Mouse (Mus musculus) MEL (cell line): Measurements from ENCODE around the gene Plekhh3. TPM values are rescaled to one million over a fixed set of nuclear protein-coding genes. Genes with fewer than 3 reads are reported as not detected.

Experiments used
- DNase-seq: peaks from one replicate; pipeline ENCODE4 v3.0.0; 2011; ENCODE audit warnings: low read depth, low spot score
- H3K27ac ChIP-seq: 2 replicates; pipeline ENCODE4 v1.5.1; 2012; ENCODE audit warnings: low read depth, mild to moderate bottlenecking, control low read depth, low read length, moderate library complexity; ENCODE audit not compliant: control insufficient read depth
- H3K27me3 ChIP-seq, 2 experiments: fragments of 150-350 bp in 1 of 2; sonication (generic) in 1 of 2; 2 replicates each; pipeline ENCODE4 v1.6.1; 2012; ENCODE audit warnings: low read length in 2 of 2, mild to moderate bottlenecking in 2 of 2, improper control_type of control experiment in 1 of 2, moderate library complexity in 1 of 2; ENCODE audit not compliant: insufficient read depth in 2 of 2, control insufficient read depth in 1 of 2
- H3K36me3 ChIP-seq, 2 experiments: 2 replicates each; pipeline ENCODE4 v1.6.1; 2012 to 2014; ENCODE audit warnings: low read length in 2 of 2, improper control_type of control experiment in 1 of 2, inconsistent platforms in 1 of 2, mild to moderate bottlenecking in 1 of 2; ENCODE audit not compliant: insufficient read depth in 2 of 2, control insufficient read depth in 1 of 2
- H3K4me1 ChIP-seq, 2 experiments: fragments of 150-350 bp in 1 of 2; sonication (generic) in 1 of 2; 2 replicates each; pipeline ENCODE4 v1.6.1; 2012; ENCODE audit warnings: low read length in 2 of 2, improper control_type of control experiment in 1 of 2, mild to moderate bottlenecking in 1 of 2; ENCODE audit not compliant: insufficient read depth in 2 of 2, control insufficient read depth in 1 of 2
- H3K4me3 ChIP-seq, 2 experiments: fragments of 150-350 bp in 1 of 2; sonication (generic) in 1 of 2; 2 replicates each; pipeline ENCODE4 v1.5.1; 2012; ENCODE audit warnings: low read depth in 2 of 2, low read length in 2 of 2, mild to moderate bottlenecking in 2 of 2, moderate library complexity in 2 of 2, control low read depth in 1 of 2, improper control_type of control experiment in 1 of 2; ENCODE audit not compliant: control insufficient read depth in 1 of 2, insufficient read depth in 1 of 2
- H3K79me2 ChIP-seq: 2 replicates; pipeline ENCODE4 v1.6.1; 2012; ENCODE audit warnings: mild to moderate bottlenecking, low read length, moderate library complexity; ENCODE audit not compliant: control insufficient read depth, poor library complexity, insufficient read depth
- H3K9ac ChIP-seq: 2 replicates; pipeline ENCODE4 v1.6.1; 2012; ENCODE audit warnings: low read depth, mild to moderate bottlenecking, control low read depth, low read length, moderate library complexity; ENCODE audit not compliant: control insufficient read depth, poor library complexity, severe bottlenecking
- H3K9me3 ChIP-seq: fragments of 150-350 bp; sonication (generic); replicated peaks from 2 replicates; pipeline ENCODE4 v1.6.1; 2012; ENCODE audit warnings: mild to moderate bottlenecking, low read length, improper control_type of control experiment, moderate library complexity; ENCODE audit not compliant: insufficient read depth
- BHLHE40 ChIP-seq: IDR thresholded peaks from 2 replicates; pipeline ENCODE4 v1.6.1; 2012; ENCODE audit warnings: low read depth, mild to moderate bottlenecking, inconsistent platforms, low read length, improper control_type of control experiment, borderline replicate concordance
- CHD1 ChIP-seq: IDR thresholded peaks from 2 replicates; pipeline ENCODE4 v1.6.1; 2012; ENCODE audit warnings: low read depth, mild to moderate bottlenecking, inconsistent platforms, low read length, improper control_type of control experiment
- CHD2 ChIP-seq: IDR thresholded peaks from 2 replicates; pipeline ENCODE4 v1.6.1; 2011; ENCODE audit warnings: low read length, improper control_type of control experiment
- CTCF ChIP-seq, 3 experiments: IDR thresholded peaks in 2 of 3; conservative IDR thresholded peaks in 1 of 3; 2 replicates each; pipeline ENCODE4 v1.5.1; 2011 to 2012; ENCODE audit warnings: low read length in 3 of 3, low read depth in 2 of 3, mild to moderate bottlenecking in 2 of 3, improper control_type of control experiment in 1 of 3, inconsistent platforms in 1 of 3, mixed read lengths in 1 of 3, moderate library complexity in 1 of 3; ENCODE audit not compliant: control insufficient read depth in 1 of 3, insufficient read depth in 1 of 3, poor library complexity in 1 of 3, severe bottlenecking in 1 of 3
- E2F4 ChIP-seq: IDR thresholded peaks from 2 replicates; pipeline ENCODE4 v1.6.1; 2011; ENCODE audit warnings: low read depth, low read length, improper control_type of control experiment, borderline replicate concordance
- ELF1 ChIP-seq: IDR thresholded peaks from 2 replicates; pipeline ENCODE4 v1.6.1; 2014; ENCODE audit warnings: low read depth, mild to moderate bottlenecking, inconsistent platforms, low read length, improper control_type of control experiment, moderate library complexity
- EP300 ChIP-seq, 2 experiments: IDR thresholded peaks; 2 replicates each; pipeline ENCODE4 v1.6.1; 2011; ENCODE audit warnings: improper control_type of control experiment in 2 of 2, low read length in 2 of 2, low read depth in 1 of 2, mild to moderate bottlenecking in 1 of 2
- ETS1 ChIP-seq: IDR thresholded peaks from 2 replicates; pipeline ENCODE4 v1.6.1; 2012; ENCODE audit warnings: low read depth, mild to moderate bottlenecking, inconsistent platforms, low read length, improper control_type of control experiment, moderate library complexity
- GABPA ChIP-seq: IDR thresholded peaks from 2 replicates; pipeline ENCODE4 v1.6.1; 2012; ENCODE audit warnings: low read depth, mild to moderate bottlenecking, inconsistent platforms, low read length, improper control_type of control experiment, moderate library complexity
- GATA1 ChIP-seq: IDR thresholded peaks from 2 replicates; pipeline ENCODE4 v1.6.1; 2011; ENCODE audit warnings: low read depth, low read length, improper control_type of control experiment
- HCFC1 ChIP-seq: IDR thresholded peaks from 2 replicates; pipeline ENCODE4 v1.6.1; 2012; ENCODE audit warnings: low read depth, mild to moderate bottlenecking, inconsistent platforms, low read length, improper control_type of control experiment, moderate library complexity
- JUND ChIP-seq: IDR thresholded peaks from 2 replicates; pipeline ENCODE4 v1.6.1; 2011; ENCODE audit warnings: low read depth, mild to moderate bottlenecking, improper control_type of control experiment, low read length
- KAT2A ChIP-seq: conservative IDR thresholded peaks from 2 replicates; pipeline ENCODE4 v1.6.1; 2012; ENCODE audit warnings: low read depth, low read length, improper control_type of control experiment, inconsistent platforms
- MAX ChIP-seq: IDR thresholded peaks from 2 replicates; pipeline ENCODE4 v1.6.1; 2011; ENCODE audit warnings: low read length, improper control_type of control experiment
- MAZ ChIP-seq: IDR thresholded peaks from 2 replicates; pipeline ENCODE4 v1.6.1; 2012; ENCODE audit warnings: low read depth, mild to moderate bottlenecking, inconsistent platforms, low read length, improper control_type of control experiment
- MEF2A ChIP-seq: IDR thresholded peaks from 2 replicates; pipeline ENCODE4 v1.6.1; 2014; ENCODE audit warnings: low read depth, mild to moderate bottlenecking, inconsistent platforms, low read length, improper control_type of control experiment; ENCODE audit not compliant: poor library complexity, insufficient replicate concordance, severe bottlenecking; ENCODE audit errors: extremely low read depth
- MXI1 ChIP-seq: IDR thresholded peaks from 2 replicates; pipeline ENCODE4 v1.6.1; 2011; ENCODE audit warnings: mild to moderate bottlenecking, low read depth, low read length, improper control_type of control experiment
- MYB ChIP-seq: IDR thresholded peaks from 2 replicates; pipeline ENCODE4 v1.6.1; 2011; ENCODE audit warnings: mild to moderate bottlenecking, low read depth, low read length, improper control_type of control experiment
- MYC ChIP-seq: IDR thresholded peaks from 2 replicates; pipeline ENCODE4 v1.6.1; 2011; ENCODE audit warnings: low read depth, mild to moderate bottlenecking, low read length, improper control_type of control experiment, moderate library complexity
- NELFE ChIP-seq: IDR thresholded peaks from 2 replicates; pipeline ENCODE4 v1.6.1; 2011; ENCODE audit warnings: low read depth, low read length, improper control_type of control experiment
- NRF1 ChIP-seq: IDR thresholded peaks from 2 replicates; pipeline ENCODE4 v1.6.1; 2014; ENCODE audit warnings: low read depth, mild to moderate bottlenecking, inconsistent platforms, low read length, improper control_type of control experiment, moderate library complexity; ENCODE audit not compliant: poor library complexity, insufficient read depth, severe bottlenecking
- POLR2A ChIP-seq, 2 experiments: IDR thresholded peaks; 2 replicates each; pipeline ENCODE4 v1.6.1; 2011 to 2012; ENCODE audit warnings: low read length in 2 of 2, mild to moderate bottlenecking in 2 of 2, control low read depth in 1 of 2, improper control_type of control experiment in 1 of 2, low read depth in 1 of 2, moderate library complexity in 1 of 2; ENCODE audit not compliant: control insufficient read depth in 1 of 2, insufficient read depth in 1 of 2, poor library complexity in 1 of 2
- POLR2AphosphoS5 ChIP-seq: IDR thresholded peaks from 2 replicates; pipeline ENCODE4 v1.6.1; 2012; ENCODE audit warnings: low read depth, borderline replicate concordance, mild to moderate bottlenecking, inconsistent platforms, low read length, moderate library complexity, mixed read lengths
- RAD21 ChIP-seq: IDR thresholded peaks from 2 replicates; pipeline ENCODE4 v1.6.1; 2011; ENCODE audit warnings: mild to moderate bottlenecking, low read depth, low read length, improper control_type of control experiment
- RCOR1 ChIP-seq: IDR thresholded peaks from 2 replicates; pipeline ENCODE4 v1.6.1; 2012; ENCODE audit warnings: low read depth, mild to moderate bottlenecking, inconsistent platforms, low read length, improper control_type of control experiment
- SIN3A ChIP-seq: IDR thresholded peaks from 2 replicates; pipeline ENCODE4 v1.6.1; 2012; ENCODE audit warnings: low read length, improper control_type of control experiment, inconsistent platforms
- SMC3 ChIP-seq: IDR thresholded peaks from 2 replicates; pipeline ENCODE4 v1.6.1; 2011; ENCODE audit warnings: low read depth, low read length, improper control_type of control experiment
- TAL1 ChIP-seq: IDR thresholded peaks from 2 replicates; pipeline ENCODE4 v1.6.1; 2012; ENCODE audit warnings: mild to moderate bottlenecking, inconsistent platforms, low read length, moderate library complexity, mixed read lengths
- TCF12 ChIP-seq: IDR thresholded peaks from 2 replicates; pipeline ENCODE4 v1.6.1; 2014; ENCODE audit warnings: low read depth, mild to moderate bottlenecking, inconsistent platforms, low read length, improper control_type of control experiment, moderate library complexity
- UBTF ChIP-seq: IDR thresholded peaks from 2 replicates; pipeline ENCODE4 v1.6.1; 2012; ENCODE audit warnings: low read depth, mild to moderate bottlenecking, inconsistent platforms, low read length, improper control_type of control experiment, moderate library complexity, borderline replicate concordance; ENCODE audit not compliant: insufficient read depth
- USF1 ChIP-seq: IDR thresholded peaks from 2 replicates; pipeline ENCODE4 v1.6.1; 2014; ENCODE audit warnings: low read depth, mild to moderate bottlenecking, inconsistent platforms, low read length, improper control_type of control experiment, moderate library complexity
- USF2 ChIP-seq, 2 experiments: IDR thresholded peaks; 2 replicates each; pipeline ENCODE4 v1.6.1; 2011 to 2012; ENCODE audit warnings: improper control_type of control experiment in 2 of 2, low read length in 2 of 2, borderline replicate concordance in 1 of 2, inconsistent platforms in 1 of 2, low read depth in 1 of 2, mild to moderate bottlenecking in 1 of 2; ENCODE audit not compliant: insufficient read depth in 1 of 2
- ZC3H11A ChIP-seq: IDR thresholded peaks from 2 replicates; pipeline ENCODE4 v1.6.1; 2012; ENCODE audit warnings: low read depth, mild to moderate bottlenecking, inconsistent platforms, low read length, improper control_type of control experiment
- ZKSCAN1 ChIP-seq: IDR thresholded peaks from 2 replicates; pipeline ENCODE4 v1.6.1; 2012; ENCODE audit warnings: low read depth, mild to moderate bottlenecking, inconsistent platforms, low read length, improper control_type of control experiment, moderate library complexity
- ZNF384 ChIP-seq: IDR thresholded peaks from 2 replicates; pipeline ENCODE4 v1.6.1; 2012; ENCODE audit warnings: low read depth, mild to moderate bottlenecking, inconsistent platforms, low read length, improper control_type of control experiment
- polyA plus RNA-seq, 2 experiments: library from polyadenylated mRNA; stranded (reverse) in 1 of 2; unstranded in 1 of 2; fragments of >175 nt in 1 of 2; fragments of >200 nt in 1 of 2; gene quantifications; 2 replicates each; pipeline versions ENCODE4 v1.2.1 to v1.2.4; 2012; ENCODE audit warnings: low replicate concordance in 2 of 2, low read depth in 1 of 2; ENCODE audit not compliant: insufficient read length in 2 of 2, insufficient read depth in 1 of 2, missing spikeins in 1 of 2
- total RNA-seq: library from RNA; depleted of rRNA; stranded (reverse); fragments of 300-350 nt; gene quantifications from 2 replicates; pipeline ENCODE4 v1.2.3, GENCODE M21; 2012

The Plekhh3 gene
- total and polyA plus RNA-seq, 3 experiments, result 0.81 to 1.5 TPM; not detected in 1

DNA sequence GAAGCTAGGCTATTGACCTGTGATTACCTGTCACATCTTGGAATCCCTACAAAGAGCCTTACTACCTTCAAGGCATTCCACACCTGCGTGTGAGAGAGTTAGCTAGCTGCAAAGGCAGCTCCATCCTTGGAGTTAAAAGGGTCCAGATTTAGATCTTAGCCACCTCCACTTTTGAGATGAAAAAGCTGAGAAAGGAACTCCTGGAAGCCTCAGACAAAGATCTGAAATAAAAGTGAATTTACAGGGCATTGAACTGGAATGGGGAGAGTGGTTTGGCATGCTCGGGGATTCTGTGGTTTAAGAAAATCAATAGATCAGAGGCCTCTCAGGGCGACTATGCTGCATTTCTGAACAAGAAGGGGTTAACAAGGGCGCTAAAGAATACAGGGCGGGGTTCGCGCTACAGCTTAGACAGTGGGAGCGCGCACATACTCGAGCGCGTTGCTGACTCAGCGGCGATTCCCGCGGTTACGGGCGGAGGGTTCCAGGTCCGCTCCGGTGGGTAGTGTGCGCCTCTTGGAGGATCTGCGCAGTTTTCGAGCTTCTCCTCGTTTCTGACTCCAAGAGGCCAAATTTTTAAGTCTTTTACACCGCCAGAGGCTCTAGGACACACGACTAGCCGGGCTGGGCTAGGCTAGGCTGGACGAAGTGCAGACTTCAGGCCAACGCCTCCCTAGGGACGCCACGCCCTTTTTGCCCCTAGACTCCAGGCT is 726 bp upstream of the Plekhh3 start:
- Histone ChIP-seq H3K4me1 (peaks cover 0 to 19% of the 10 kb centered on the region in 2 experiments; a peak in 2 of 4 replicates), H3K27me3 (peaks cover 0 to 4% of the 10 kb centered on the region in 2 experiments; a peak in 2 of 4 replicates), H3K79me2 (no peaks in the 10 kb centered on the region; the same call in 1 of the 2 replicates), H3K4me3 (peak overlapping the region; percentile 51 to 69), H3K36me3 (peaks cover 0 to 6% of the 10 kb centered on the region in 2 experiments; a peak in 2 of 4 replicates), H3K9me3 (no peaks in the 10 kb centered on the region), H3K9ac (peak overlapping the region; percentile 60), H3K27ac (no peak overlapping the region)
- peak; percentile 94 for DNase-seq
- TF ChIP-seq ETS1, result peak; percentile 40; the same call in 1 of the 2 replicates
- no peak; a peak in 1 of 4 replicates for TF ChIP-seq POLR2A (IDR thresholded peaks at IDR 0.05; ENCODE audit: control insufficient read depth in 1 of 2, insufficient read depth in 1 of 2, low read depth in 1 of 2, low read length in 2 of 2, poor library complexity in 1 of 2)
- TF ChIP-seq NRF1, result 0 out of 2 replicates have a peak, but pooled peaks have one; percentile 9
- peak; percentile 47 for TF ChIP-seq HCFC1
- peak; percentile 36 for TF ChIP-seq MXI1
- no peak for TF ChIP-seq ZC3H11A
- TF ChIP-seq ZKSCAN1, result no peak
- TF ChIP-seq RCOR1, result peak; percentile 28
- no peak; the same call in 1 of the 2 replicates for TF ChIP-seq MAZ
- no peak for TF ChIP-seq TAL1
- no peak; the same call in 1 of the 2 replicates for TF ChIP-seq GABPA
- TF ChIP-seq ELF1, result no peak
- TF ChIP-seq MEF2A, result no peak
- no peak for TF ChIP-seq ZNF384
- TF ChIP-seq UBTF, result no peak
- no peak for TF ChIP-seq CHD1
- TF ChIP-seq USF2 (IDR thresholded peaks at IDR 0.05; ENCODE audit: borderline replicate concordance in 1 of 2, insufficient read depth in 1 of 2, low read depth in 1 of 2, low read length in 2 of 2), result no peak
- TF ChIP-seq POLR2AphosphoS5, result no peak
- TF ChIP-seq GATA1, result no peak
- TF ChIP-seq MYB, result no peak
- TF ChIP-seq CHD2, result no peak
- TF ChIP-seq BHLHE40, result no peak
- TF ChIP-seq SMC3, result no peak
- TF ChIP-seq TCF12, result 0 out of 2 replicates have a peak, but pooled peaks have one; percentile 4
- no peak for TF ChIP-seq RAD21
- no peak for TF ChIP-seq JUND
- TF ChIP-seq MAX, result peak; percentile 10; the same call in 1 of the 2 replicates
- TF ChIP-seq MYC, result no peak
- peak; percentile 92 for TF ChIP-seq SIN3A
- no peak for TF ChIP-seq CTCF (IDR thresholded peaks at IDR 0.05 in 2 of 3, conservative IDR thresholded peaks at IDR 0.05 in 1 of 3; ENCODE audit: control insufficient read depth in 1 of 3, insufficient read depth in 1 of 3, low read depth in 2 of 3, low read length in 3 of 3, poor library complexity in 1 of 3, severe bottlenecking in 1 of 3)
- no peak for TF ChIP-seq USF1
- TF ChIP-seq NELFE, result no peak
- TF ChIP-seq KAT2A, result no peak
- TF ChIP-seq EP300 (IDR thresholded peaks at IDR 0.05; ENCODE audit: low read depth in 1 of 2, low read length in 2 of 2), result 0 out of 4 replicates have a peak, but pooled peaks of 1 of the 2 experiments have one; percentile 4
- TF ChIP-seq E2F4, result 0 out of 2 replicates have a peak, but pooled peaks have one; percentile 75
